Mouse (Mus musculus): ENCODE measurements around the gene Smarcb1. TPM values are rescaled to one million over a fixed set of nuclear protein-coding genes. Genes with fewer than 3 reads are reported as not detected.

Gene Smarcb1
- polyA plus RNA-seq, 1 experiment from 2014 or later: 197 TPM

- Histone ChIP-seq H3K4me2 (ENCODE audit: low read depth, low read length) (peak overlapping the region; percentile 70), H3K9me3 (ENCODE audit: control insufficient read depth, low read length) (no peaks in the 10 kb centered on the region), H3K36me3 (ENCODE audit: control insufficient read depth, insufficient read depth, low read length) (peaks cover 10% of the 10 kb centered on the region), H3K4me1 (replicated peaks; ENCODE audit: control insufficient read depth, insufficient read depth, low read length) (peaks cover 24% of the 10 kb centered on the region), H3K9ac (ENCODE audit: low read length) (peak overlapping the region; percentile 98), H3K27ac (ENCODE audit: low read length) (peak overlapping the region; percentile 90), H3K27me3 (ENCODE audit: control insufficient read depth, insufficient read depth, low read depth, low read length) (no peaks in the 10 kb centered on the region), H3K4me3 (ENCODE audit: low read length) (peak overlapping the region; percentile 95)
- WGBS: 3% methylated on average over 22 of the region's 22 CpGs
- peak; percentile 35 for ATAC-seq (ENCODE audit: low read depth)
Measured at GRCm38 (mm10) chr10:75921726-75922560, 526 bp upstream of the Smarcb1 start.

GRCm38 (mm10) chr10:75919026-75919425, 2.4 kb downstream of the Smarcb1 start:
- H3K36me3 ChIP-seq (ENCODE audit: control insufficient read depth, insufficient read depth, low read length): peaks cover 17% of the 10 kb centered on the region
- 57% methylated on average over 5 of the region's 5 CpGs for WGBS
- H3K27me3 ChIP-seq (ENCODE audit: control insufficient read depth, insufficient read depth, low read depth, low read length): no peaks in the 10 kb centered on the region
- H3K9me3 ChIP-seq (ENCODE audit: control insufficient read depth, low read length): no peaks in the 10 kb centered on the region
- H3K9ac ChIP-seq (ENCODE audit: low read length): no peak overlapping the region
- H3K4me3 ChIP-seq (ENCODE audit: low read length): no peak overlapping the region
- peaks cover 24% of the 10 kb centered on the region for H3K4me1 ChIP-seq (replicated peaks; ENCODE audit: control insufficient read depth, insufficient read depth, low read length)
- no peak for ATAC-seq (ENCODE audit: low read depth)
- H3K27ac ChIP-seq (ENCODE audit: low read length): no peak overlapping the region
- no peak overlapping the region for H3K4me2 ChIP-seq (ENCODE audit: low read depth, low read length)

- 79% methylated on average over 8 of the region's 8 CpGs for WGBS
- H3K4me1 ChIP-seq (replicated peaks; ENCODE audit: control insufficient read depth, insufficient read depth, low read length): peaks cover 16% of the 10 kb centered on the region
- H3K9me3 ChIP-seq (ENCODE audit: control insufficient read depth, low read length): no peaks in the 10 kb centered on the region
- H3K9ac ChIP-seq (ENCODE audit: low read length): no peak overlapping the region
- H3K4me3 ChIP-seq (ENCODE audit: low read length): no peak overlapping the region
- ATAC-seq (ENCODE audit: low read depth): no peak
- H3K36me3 ChIP-seq (ENCODE audit: control insufficient read depth, insufficient read depth, low read length): peaks cover 15% of the 10 kb centered on the region
- H3K4me2 ChIP-seq (ENCODE audit: low read depth, low read length): no peak overlapping the region
- H3K27me3 ChIP-seq (ENCODE audit: control insufficient read depth, insufficient read depth, low read depth, low read length): no peaks in the 10 kb centered on the region
- H3K27ac ChIP-seq (ENCODE audit: low read length): no peak overlapping the region
Measured at GRCm38 (mm10) chr10:75916840-75917239, 4.6 kb downstream of the Smarcb1 start.

GRCm38 (mm10) chr10:75915557-75915956, 5.9 kb downstream of the Smarcb1 start:
- ATAC-seq (ENCODE audit: low read depth): no peak
- H3K27me3 ChIP-seq (ENCODE audit: control insufficient read depth, insufficient read depth, low read depth, low read length): no peaks in the 10 kb centered on the region
- H3K9ac ChIP-seq (ENCODE audit: low read length): no peak overlapping the region
- 73% methylated on average over 7 of the region's 7 CpGs for WGBS
- H3K4me1 ChIP-seq (replicated peaks; ENCODE audit: control insufficient read depth, insufficient read depth, low read length): peaks cover 15% of the 10 kb centered on the region
- H3K36me3 ChIP-seq (ENCODE audit: control insufficient read depth, insufficient read depth, low read length): peaks cover 25% of the 10 kb centered on the region
- H3K4me2 ChIP-seq (ENCODE audit: low read depth, low read length): no peak overlapping the region
- no peak overlapping the region for H3K27ac ChIP-seq (ENCODE audit: low read length)
- H3K4me3 ChIP-seq (ENCODE audit: low read length): no peak overlapping the region
- H3K9me3 ChIP-seq (ENCODE audit: control insufficient read depth, low read length): no peaks in the 10 kb centered on the region

- no peaks in the 10 kb centered on the region for H3K9me3 ChIP-seq (ENCODE audit: control insufficient read depth, low read length)
- ATAC-seq (ENCODE audit: low read depth): peak; percentile 63
- no peak overlapping the region for H3K9ac ChIP-seq (ENCODE audit: low read length)
- no peaks in the 10 kb centered on the region for H3K27me3 ChIP-seq (ENCODE audit: control insufficient read depth, insufficient read depth, low read depth, low read length)
- H3K4me3 ChIP-seq (ENCODE audit: low read length): no peak overlapping the region
- no peak overlapping the region for H3K4me2 ChIP-seq (ENCODE audit: low read depth, low read length)
- H3K36me3 ChIP-seq (ENCODE audit: control insufficient read depth, insufficient read depth, low read length): peaks cover 33% of the 10 kb centered on the region
- no peaks in the 10 kb centered on the region for H3K4me1 ChIP-seq (replicated peaks; ENCODE audit: control insufficient read depth, insufficient read depth, low read length)
- H3K27ac ChIP-seq (ENCODE audit: low read length): peak overlapping the region; percentile 6; the same call in 1 of the 2 replicates
- WGBS: 53% methylated on average over 6 of the region's 6 CpGs
Measured at GRCm38 (mm10) chr10:75913013-75913589, 8.3 kb downstream of the Smarcb1 start.

GRCm38 (mm10) chr10:75910698-75911097, 10.7 kb downstream of the Smarcb1 start:
- Histone ChIP-seq H3K9ac (ENCODE audit: low read length) (no peak overlapping the region), H3K4me3 (ENCODE audit: low read length) (no peak overlapping the region), H3K4me1 (replicated peaks; ENCODE audit: control insufficient read depth, insufficient read depth, low read length) (no peaks in the 10 kb centered on the region), H3K27ac (ENCODE audit: low read length) (no peak overlapping the region), H3K9me3 (ENCODE audit: control insufficient read depth, low read length) (no peaks in the 10 kb centered on the region), H3K36me3 (ENCODE audit: control insufficient read depth, insufficient read depth, low read length) (peaks cover 43% of the 10 kb centered on the region), H3K27me3 (ENCODE audit: control insufficient read depth, insufficient read depth, low read depth, low read length) (no peaks in the 10 kb centered on the region), H3K4me2 (ENCODE audit: low read depth, low read length) (no peak overlapping the region)
- 79% methylated on average over 2 of the region's 2 CpGs for WGBS
- ATAC-seq (ENCODE audit: low read depth): no peak

GRCm38 (mm10) chr10:75906882-75907281, 14.5 kb downstream of the Smarcb1 start:
- no peak overlapping the region for H3K9ac ChIP-seq (ENCODE audit: low read length)
- H3K36me3 ChIP-seq (ENCODE audit: control insufficient read depth, insufficient read depth, low read length): peaks cover 72% of the 10 kb centered on the region
- no peak overlapping the region for H3K4me2 ChIP-seq (ENCODE audit: low read depth, low read length)
- no peak overlapping the region for H3K27ac ChIP-seq (ENCODE audit: low read length)
- no peak overlapping the region for H3K4me3 ChIP-seq (ENCODE audit: low read length)
- WGBS: 85% methylated on average over 4 of the region's 4 CpGs
- H3K27me3 ChIP-seq (ENCODE audit: control insufficient read depth, insufficient read depth, low read depth, low read length): no peaks in the 10 kb centered on the region
- no peaks in the 10 kb centered on the region for H3K9me3 ChIP-seq (ENCODE audit: control insufficient read depth, low read length)
- no peak for ATAC-seq (ENCODE audit: low read depth)
- no peaks in the 10 kb centered on the region for H3K4me1 ChIP-seq (replicated peaks; ENCODE audit: control insufficient read depth, insufficient read depth, low read length)

- Histone ChIP-seq H3K36me3 (ENCODE audit: control insufficient read depth, insufficient read depth, low read length) (peaks cover 61% of the 10 kb centered on the region), H3K4me3 (ENCODE audit: low read length) (no peak overlapping the region), H3K27me3 (ENCODE audit: control insufficient read depth, insufficient read depth, low read depth, low read length) (no peaks in the 10 kb centered on the region), H3K27ac (ENCODE audit: low read length) (no peak overlapping the region), H3K4me1 (replicated peaks; ENCODE audit: control insufficient read depth, insufficient read depth, low read length) (no peaks in the 10 kb centered on the region), H3K9ac (ENCODE audit: low read length) (no peak overlapping the region), H3K4me2 (ENCODE audit: low read depth, low read length) (no peak overlapping the region), H3K9me3 (ENCODE audit: control insufficient read depth, low read length) (no peaks in the 10 kb centered on the region)
- 84% methylated on average over 5 of the region's 5 CpGs for WGBS
- no peak for ATAC-seq (ENCODE audit: low read depth)
Measured at GRCm38 (mm10) chr10:75904391-75904790, 17.0 kb downstream of the Smarcb1 start.

GRCm38 (mm10) chr10:75898846-75899245, 22.6 kb downstream of the Smarcb1 start:
- Histone ChIP-seq H3K27ac (ENCODE audit: low read length) (peak overlapping the region; percentile 44), H3K27me3 (ENCODE audit: control insufficient read depth, insufficient read depth, low read depth, low read length) (no peaks in the 10 kb centered on the region), H3K4me1 (replicated peaks; ENCODE audit: control insufficient read depth, insufficient read depth, low read length) (peaks cover 2% of the 10 kb centered on the region), H3K9me3 (ENCODE audit: control insufficient read depth, low read length) (no peaks in the 10 kb centered on the region), H3K36me3 (ENCODE audit: control insufficient read depth, insufficient read depth, low read length) (peaks cover 50% of the 10 kb centered on the region), H3K4me3 (ENCODE audit: low read length) (no peak overlapping the region), H3K4me2 (ENCODE audit: low read depth, low read length) (no peak overlapping the region), H3K9ac (ENCODE audit: low read length) (no peak overlapping the region)
- WGBS: 48% methylated on average over 3 of the region's 3 CpGs
- ATAC-seq (ENCODE audit: low read depth): peak; percentile 71
